8 mouse cellular contexts compared by ENCODE assay signal in the genomic region with DNA sequence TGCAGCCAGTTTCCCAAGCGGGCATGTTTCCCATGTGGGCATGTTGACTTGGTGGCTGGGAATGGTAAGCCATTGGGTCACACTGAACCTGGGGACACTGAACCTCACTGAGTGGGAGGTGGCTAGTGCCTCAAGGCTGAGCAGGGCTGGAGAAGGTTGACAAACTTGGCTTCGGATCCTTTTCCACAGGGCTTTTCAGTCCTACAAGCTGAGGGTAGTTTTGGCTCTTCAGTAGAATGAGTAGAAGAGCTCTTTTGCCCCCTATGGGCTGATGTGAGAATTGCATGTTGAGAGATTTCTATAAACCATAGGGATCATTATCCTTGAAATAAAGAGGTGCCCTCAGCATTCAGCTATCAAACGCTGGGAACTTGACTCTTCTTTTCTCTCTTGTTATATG. TPM values are rescaled to one million over a fixed set of nuclear protein-coding genes. Genes with fewer than 3 reads are reported as not detected.
DNase-seq lines count a peak whose midpoint lies in the region; ATAC-seq lines count a peak whose summit lies in the region.

No protein-coding gene starts in this region.

- DNase-seq in right cerebral cortex, adult 2 months (ENCODE audit: low spot score in 2 of 2): peak; percentile 61 to 69
- no peak for DNase-seq in right cerebral cortex, postnatal 36 days (ENCODE audit: low spot score in 2 of 2)
- peak; percentile 28 for DNase-seq in c-Kit-negative CD71-positive TER-119-positive erythroid progenitor cells, embryonic 14.5 days (ENCODE audit: low read depth, low spot score)
- peak; percentile 61 for DNase-seq in hindlimb bud, embryonic 11.5 days (ENCODE audit: extremely low spot score, low read depth, low spot score)
- peak; percentile 49 for DNase-seq in left cerebral cortex, adult 11 months (ENCODE audit: low spot score)

- ATAC-seq in erythroid progenitor cell, adult 5-6 weeks (replicated peaks; ENCODE audit: low FRiP score, poor library complexity, severe bottlenecking): peak; percentile 66; the same call in 1 of the 2 replicates
- ATAC-seq in megakaryocyte progenitor cell, adult 5-6 weeks (replicated peaks; ENCODE audit: poor library complexity): peak; percentile 87
- ATAC-seq in stomach, embryonic 14.5 days (ENCODE audit: insufficient number of reproducible peaks, insufficient read depth, low FRiP score, low read depth): peak; percentile 56; the same call in 1 of the 2 replicates

- H3K27ac ChIP-seq in stomach, embryonic 14.5 days (ENCODE audit: low read length): no peak overlapping the region

- no peaks in the 10 kb centered on the region for H3K36me3 ChIP-seq in stomach, embryonic 14.5 days (ENCODE audit: control insufficient read depth, insufficient read depth, low read length)

- no peaks in the 10 kb centered on the region for H3K27me3 ChIP-seq in stomach, embryonic 14.5 days (ENCODE audit: control insufficient read depth, insufficient read depth, low read length)

- H3K4me2 ChIP-seq in stomach, embryonic 14.5 days (replicated peaks; ENCODE audit: low read depth, low read length): no peak overlapping the region

- 36% methylated on average over 3 of the region's 3 CpGs for WGBS in stomach, embryonic 14.5 days

- H3K4me3 ChIP-seq in stomach, embryonic 14.5 days (ENCODE audit: low read depth, low read length): no peak overlapping the region

- H3K9ac ChIP-seq in stomach, embryonic 14.5 days (replicated peaks; ENCODE audit: low read depth, low read length): no peak overlapping the region

- no peaks in the 10 kb centered on the region for H3K4me1 ChIP-seq in stomach, embryonic 14.5 days (ENCODE audit: control insufficient read depth, insufficient read depth, low read length)

- no peaks in the 10 kb centered on the region for H3K9me3 ChIP-seq in stomach, embryonic 14.5 days (ENCODE audit: control insufficient read depth, low read depth, low read length)

RNA-seq across cellular contexts. Expression of a gene that starts 22.8 kb away (rescaled TPM):
- not detected in 2 replicates for total RNA-seq in erythroid progenitor cell, adult 5-6 weeks (2015; ENCODE audit: low replicate concordance)
- 0.98 TPM in 1 of 2 replicates, not detected in the other for total RNA-seq in erythroid progenitor cell, adult 5-6 weeks (2017; ENCODE audit: low replicate concordance)
- total RNA-seq in megakaryocyte progenitor cell, adult 5-6 weeks (2015): 0.07 and 0.37 TPM in 2 replicates
- 0.04 and 0.37 TPM in 2 replicates for total RNA-seq in megakaryocyte progenitor cell, adult 5-6 weeks (2017)
- 9.3 and 11.3 TPM in 2 replicates for polyA plus RNA-seq in stomach, embryonic 14.5 days (2014; fragmentation: Nextera tagmentation; extraction: Ambion mirVana)

RNA-seq across cellular contexts. Expression of a gene that starts 42.2 kb away (rescaled TPM):
- total RNA-seq in erythroid progenitor cell, adult 5-6 weeks (2015; ENCODE audit: low replicate concordance): not detected in 2 replicates
- not detected in 2 replicates for total RNA-seq in erythroid progenitor cell, adult 5-6 weeks (2017; ENCODE audit: low replicate concordance)
- not detected in 2 replicates for total RNA-seq in megakaryocyte progenitor cell, adult 5-6 weeks (2015)
- total RNA-seq in megakaryocyte progenitor cell, adult 5-6 weeks (2017): not detected in 2 replicates
- polyA plus RNA-seq in stomach, embryonic 14.5 days (2014; fragmentation: Nextera tagmentation; extraction: Ambion mirVana): 55.8 and 62.7 TPM in 2 replicates

RNA-seq across cellular contexts. Expression of a gene that starts 57.0 kb away (rescaled TPM):
- total RNA-seq in erythroid progenitor cell, adult 5-6 weeks (2015; ENCODE audit: low replicate concordance): 7.6 and 14.7 TPM in 2 replicates
- 1.3 and 5.8 TPM in 2 replicates for total RNA-seq in erythroid progenitor cell, adult 5-6 weeks (2017; ENCODE audit: low replicate concordance)
- 45.2 and 47.4 TPM in 2 replicates for total RNA-seq in megakaryocyte progenitor cell, adult 5-6 weeks (2015)
- total RNA-seq in megakaryocyte progenitor cell, adult 5-6 weeks (2017): 45.0 and 48.6 TPM in 2 replicates
- 14.0 and 15.9 TPM in 2 replicates for polyA plus RNA-seq in stomach, embryonic 14.5 days (2014; fragmentation: Nextera tagmentation; extraction: Ambion mirVana)

Comparison
In these comparisons a context has a peak if more than half of its experiments do, and no peak if none do; other contexts are left out.
1. DNase-seq: peak in right cerebral cortex, adult 2 months (2 of 2), c-Kit-negative CD71-positive TER-119-positive erythroid progenitor cells, embryonic 14.5 days (single experiment), hindlimb bud, embryonic 11.5 days (single experiment) and left cerebral cortex, adult 11 months (single experiment); none in right cerebral cortex, postnatal 36 days (0 of 2).
2. Peak in every context shown above with its lines, with median percentiles within 50 percentile points of each other: ATAC-seq.